Mouse (Mus musculus) lung, postnatal 36 days (tissue): ENCODE results near the gene Gm20388.
A peak's percentile ranks its signal among the peaks of the same experiment; 100 is the strongest.

ENCODE experiments used
- DNase-seq: peaks from one replicate; pipeline ENCODE4 v3.0.0; 2022; ENCODE audit warnings: mixed read lengths

Gm20388 gene

DNA sequence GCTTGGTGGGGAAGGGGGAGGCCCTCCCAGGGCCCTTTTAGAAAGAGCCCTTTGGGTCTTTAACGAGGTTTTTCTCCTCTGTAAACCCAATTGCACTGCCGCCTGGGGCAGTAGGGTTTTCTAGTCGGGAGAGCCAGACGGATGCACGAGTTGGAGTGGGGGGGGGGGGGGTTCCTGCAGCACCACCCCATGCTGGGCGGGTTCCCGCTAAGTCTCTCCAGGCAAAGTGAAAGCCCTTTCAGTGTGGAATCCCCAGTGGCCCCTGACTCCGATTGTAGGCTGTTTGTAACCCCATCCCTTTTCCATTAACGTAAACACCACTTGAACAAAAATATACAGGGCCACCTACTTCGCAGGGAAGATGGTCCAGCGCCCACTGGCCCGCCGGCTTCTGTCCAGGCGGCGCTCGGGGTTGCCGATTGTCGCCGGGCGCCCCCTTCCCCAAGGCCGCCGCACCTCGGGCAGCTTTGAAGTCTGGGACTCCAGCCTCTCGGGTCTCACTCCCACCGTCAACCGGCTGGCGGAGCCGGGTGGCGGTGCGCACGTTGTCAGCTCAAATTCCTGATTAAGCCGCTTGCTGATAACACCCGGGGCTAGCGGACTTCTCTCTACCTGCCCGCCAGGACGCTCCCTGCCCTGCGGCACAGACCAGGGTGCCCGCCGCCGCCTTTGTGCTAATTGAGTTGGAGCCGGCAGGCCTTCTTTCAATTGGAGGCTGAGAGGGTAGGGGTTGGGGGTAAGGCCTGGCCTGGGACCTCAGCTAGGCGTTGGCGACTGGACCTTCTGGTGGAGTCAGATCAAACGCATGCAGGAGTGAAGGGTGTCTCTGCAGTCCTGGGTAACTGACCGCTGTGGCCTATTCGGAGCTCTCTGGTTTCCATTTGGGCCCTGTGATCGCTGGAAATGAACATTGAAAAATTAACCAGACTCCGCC is 1162.8 kb downstream of the Gm20388 start:
- no peak for DNase-seq

DNA sequence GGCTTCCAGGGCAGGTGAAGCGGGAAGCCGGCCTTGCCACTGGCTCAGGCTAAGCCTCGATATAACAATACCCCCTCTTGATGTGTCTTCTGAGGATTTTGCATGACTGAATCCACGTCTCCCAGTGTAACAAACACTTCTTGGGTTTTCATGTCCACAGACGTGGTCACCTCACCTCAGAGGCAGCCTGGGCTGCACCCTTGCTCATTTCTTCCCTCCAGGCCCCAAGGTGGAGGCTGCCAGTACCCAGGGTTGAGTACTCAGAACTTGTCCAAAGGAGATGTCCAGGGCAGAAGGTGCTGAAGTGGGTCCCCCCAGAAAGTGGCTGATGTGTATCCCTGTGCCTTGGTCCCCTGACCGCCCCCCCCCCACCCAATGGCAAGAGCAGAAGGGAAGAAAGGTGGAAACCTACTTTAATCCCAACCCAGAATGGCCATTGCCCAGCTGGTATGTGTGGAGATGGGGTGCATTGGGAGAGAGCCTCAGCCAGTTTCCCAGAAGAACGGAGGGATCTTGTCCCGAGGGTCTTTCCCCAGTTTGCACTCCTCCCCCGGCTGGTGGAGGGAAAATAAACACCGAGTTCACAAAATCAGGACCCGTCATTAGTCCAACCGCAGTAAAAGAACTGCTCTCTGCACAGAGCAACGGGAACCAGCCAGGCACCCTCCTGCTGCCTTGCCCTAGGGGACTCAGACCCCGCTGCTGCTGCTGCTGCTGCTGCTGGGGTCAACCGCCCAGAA is 1163.6 kb downstream of the Gm20388 start:
- DNase-seq: no peak

DNA sequence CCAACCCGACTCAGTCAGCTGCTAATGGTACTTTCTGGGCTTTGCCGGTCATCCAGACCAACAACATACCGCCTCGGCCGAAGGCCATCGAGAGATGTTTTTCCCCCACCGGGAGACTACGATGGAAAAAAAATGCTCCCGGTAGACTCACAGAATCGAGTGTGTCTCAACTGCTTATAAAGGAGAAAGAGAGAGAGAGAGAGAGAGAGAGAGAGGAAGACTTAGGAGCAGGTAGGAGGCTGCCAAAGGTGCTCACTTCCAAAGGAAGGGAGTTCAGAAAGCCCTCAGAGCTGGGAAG is 1164.2 kb downstream of the Gm20388 start:
- no peak for DNase-seq

DNA sequence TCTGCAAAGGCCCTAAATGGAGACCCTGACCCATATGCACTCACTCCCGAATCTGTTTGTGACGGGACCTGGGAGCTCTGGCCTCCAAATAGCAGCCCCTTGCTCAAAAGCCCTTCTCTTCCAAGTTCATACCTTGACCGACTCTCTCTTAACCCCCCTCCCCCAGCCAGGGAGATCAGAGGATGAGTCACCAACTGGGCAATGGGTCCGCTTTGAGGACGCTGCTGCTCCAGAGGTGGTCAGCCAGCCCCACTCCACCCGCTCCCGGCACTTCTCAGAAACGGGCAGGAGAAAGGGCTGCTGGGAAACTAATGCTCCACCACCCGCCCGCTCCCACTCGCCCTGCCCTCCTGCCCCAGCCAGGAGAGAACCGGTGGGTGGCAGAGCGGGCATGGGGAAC is 1165.3 kb downstream of the Gm20388 start:
- DNase-seq: no peak

DNA sequence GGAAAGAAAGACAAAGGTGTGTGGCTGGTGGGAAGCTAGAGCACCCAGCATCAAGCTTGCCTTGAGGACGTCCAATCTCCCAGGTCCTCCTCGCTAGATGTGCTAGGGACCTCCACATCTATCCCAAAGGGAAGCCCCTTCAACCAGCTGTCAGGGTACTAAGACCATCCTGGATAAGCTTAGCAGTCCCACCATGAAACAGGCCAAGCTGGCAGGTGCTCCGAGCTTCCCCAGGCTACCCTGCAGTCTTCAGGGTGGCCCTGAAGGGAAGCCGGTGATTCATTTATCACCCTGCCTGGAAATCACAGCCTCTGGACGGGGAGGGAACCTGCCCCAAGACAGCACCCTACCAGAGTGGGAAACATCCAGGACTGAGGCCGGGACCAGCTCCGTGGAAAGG is 1165.9 kb downstream of the Gm20388 start:
- no peak for DNase-seq

DNA sequence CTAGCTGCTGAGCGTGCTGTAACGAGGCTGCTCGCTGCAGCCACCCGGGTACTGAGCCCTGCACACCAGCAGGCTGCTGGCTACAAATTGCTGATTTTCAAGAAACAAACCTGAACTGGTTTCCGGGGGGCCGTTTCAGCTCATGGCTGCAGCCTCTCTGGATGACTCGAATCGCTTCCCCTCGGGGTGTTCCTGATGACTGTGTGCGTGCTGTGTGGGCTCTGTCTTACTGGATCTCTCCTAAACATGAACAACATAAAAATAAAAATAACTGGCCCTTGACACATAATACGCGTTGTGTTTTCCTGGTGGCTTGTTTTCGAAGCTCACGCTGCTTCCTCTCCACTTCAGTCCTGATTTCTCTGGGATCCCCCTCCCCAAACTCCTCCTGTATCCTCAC is 1168.1 kb downstream of the Gm20388 start:
- no peak for DNase-seq

DNA sequence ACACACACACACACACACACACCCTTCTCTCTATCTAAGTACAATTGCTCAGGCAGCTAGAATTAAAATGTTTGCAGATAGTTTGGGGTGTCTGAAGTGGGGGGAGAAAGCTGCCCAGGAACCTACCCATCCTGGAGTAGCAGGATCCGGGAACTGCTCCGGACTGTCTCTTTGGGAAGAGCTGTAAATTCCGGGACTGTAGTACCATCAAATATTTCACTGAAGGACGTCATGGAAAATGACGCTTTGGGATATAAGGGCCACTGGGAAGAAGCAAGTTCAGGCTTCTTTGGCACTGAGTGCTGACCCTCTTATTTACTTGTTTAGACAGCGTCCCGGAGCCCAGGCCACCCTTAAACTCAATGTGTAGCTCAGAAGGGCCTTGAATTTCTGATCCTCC is 1168.6 kb downstream of the Gm20388 start:
- DNase-seq: no peak

DNA sequence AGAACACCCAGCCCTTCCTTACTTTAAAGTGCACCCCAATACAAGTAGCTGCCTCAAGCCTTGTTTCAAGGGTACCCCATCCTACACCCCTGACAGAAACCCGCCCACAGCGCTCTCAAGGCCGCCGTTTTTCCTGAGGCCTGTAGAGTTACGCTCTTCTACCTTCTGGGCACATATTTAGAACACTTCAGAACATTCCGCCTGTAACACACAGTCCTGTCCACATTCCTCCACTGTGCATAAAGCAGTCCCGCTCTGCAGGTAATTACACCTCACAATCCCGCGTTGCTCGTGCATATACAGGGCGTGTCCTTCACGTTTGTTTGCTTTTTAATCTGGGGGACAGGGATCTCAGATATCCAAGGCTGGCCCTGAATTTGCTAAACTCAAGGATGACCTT is 1169.3 kb downstream of the Gm20388 start:
- no peak for DNase-seq

DNA sequence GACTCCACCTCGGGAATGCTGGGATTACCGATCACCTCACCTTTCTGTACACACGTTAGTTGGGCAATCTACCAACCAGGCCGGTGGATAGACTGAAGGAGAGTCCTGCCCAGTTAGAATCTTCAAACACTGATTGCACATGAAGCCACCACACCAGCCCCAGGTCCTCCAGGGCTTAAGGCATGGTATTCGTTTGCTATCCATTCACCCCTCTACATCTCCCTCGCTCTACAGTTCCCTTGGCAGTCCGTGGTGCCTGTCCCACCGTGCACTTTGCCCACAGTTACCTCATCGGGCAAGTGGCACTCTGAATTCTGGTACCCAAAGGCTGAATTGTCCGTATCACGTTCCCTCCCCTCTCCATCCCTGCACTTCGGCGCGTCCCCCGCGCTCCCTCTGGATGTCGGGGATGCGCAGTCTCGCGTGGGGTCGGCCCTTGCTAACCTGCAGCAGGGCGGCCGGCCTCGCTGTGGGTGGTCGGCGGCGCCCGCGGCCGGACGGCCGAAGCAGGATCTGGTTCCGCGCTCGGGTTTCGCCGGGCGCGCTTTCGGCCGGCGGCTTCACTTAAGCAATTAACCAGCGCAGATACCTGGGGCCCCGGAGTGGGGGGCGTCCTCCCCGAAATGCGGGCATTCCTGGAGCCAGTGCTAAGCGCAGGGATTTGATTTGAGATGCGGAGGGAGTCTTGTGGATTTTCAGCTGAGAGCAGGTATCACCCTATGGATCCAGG is 1169.9 kb downstream of the Gm20388 start:
- no peak for DNase-seq

DNA sequence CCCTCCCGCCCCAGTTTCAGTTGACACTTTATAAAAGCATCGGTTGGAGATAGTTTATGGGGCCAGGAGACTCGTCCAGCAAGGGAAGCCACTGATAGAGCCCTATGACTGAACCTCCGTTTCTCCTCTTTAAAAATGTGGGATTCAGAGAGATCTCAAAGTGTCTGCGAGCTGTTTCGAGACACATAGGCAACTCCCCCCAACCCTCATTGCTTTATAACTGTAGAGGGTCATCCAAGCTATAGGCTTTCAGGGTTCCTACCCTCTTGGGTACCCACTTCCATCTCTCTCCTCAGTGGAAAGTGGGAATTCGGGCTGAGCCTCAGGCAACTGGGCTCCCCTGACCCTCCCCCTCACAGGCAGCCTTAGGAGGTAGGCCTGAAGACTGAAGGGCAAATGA is 1170.8 kb downstream of the Gm20388 start:
- no peak for DNase-seq

DNA sequence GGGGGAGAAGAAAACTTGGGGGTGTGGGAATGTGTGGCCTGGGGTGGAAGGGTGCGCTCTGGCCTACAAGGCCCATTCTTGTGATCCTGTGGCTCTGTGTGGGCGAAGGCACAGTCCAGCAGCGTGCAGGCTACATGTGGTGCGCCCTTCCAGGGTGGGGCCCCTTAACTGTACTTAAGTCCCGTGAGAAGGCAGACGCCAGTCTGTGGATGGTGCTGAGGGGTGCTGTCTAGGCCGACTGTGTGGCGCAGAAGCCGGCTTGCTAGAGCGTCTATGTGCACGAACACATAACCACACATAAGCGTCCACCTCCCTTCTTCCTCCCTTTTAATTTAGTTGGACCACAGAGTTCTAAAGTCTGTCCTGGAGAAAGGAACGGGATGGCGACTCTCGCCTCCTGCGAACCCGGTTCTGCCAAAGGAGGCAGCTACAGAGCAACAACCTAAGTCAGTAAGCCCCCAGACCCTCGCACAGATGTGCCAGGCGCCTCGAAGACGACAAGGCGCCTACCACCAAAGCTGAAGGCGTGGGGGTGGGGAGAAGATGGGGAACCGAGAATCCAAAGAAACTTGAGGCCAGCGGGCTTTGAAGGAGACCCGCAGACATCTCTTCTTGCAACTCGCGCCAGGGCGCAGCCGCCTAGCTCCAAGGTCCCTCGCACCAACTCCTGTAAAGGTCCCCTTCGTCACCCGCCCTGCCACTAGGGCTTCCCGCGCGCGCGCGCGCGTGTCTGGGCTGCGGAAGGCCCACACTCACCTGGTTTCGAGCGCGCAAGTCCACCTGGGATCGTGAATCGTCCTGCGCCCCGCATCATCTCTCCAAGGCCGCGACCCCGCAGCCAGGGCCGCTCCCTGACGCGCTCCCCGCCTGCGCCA is 1171.8 kb downstream of the Gm20388 start:
- DNase-seq: no peak

DNA sequence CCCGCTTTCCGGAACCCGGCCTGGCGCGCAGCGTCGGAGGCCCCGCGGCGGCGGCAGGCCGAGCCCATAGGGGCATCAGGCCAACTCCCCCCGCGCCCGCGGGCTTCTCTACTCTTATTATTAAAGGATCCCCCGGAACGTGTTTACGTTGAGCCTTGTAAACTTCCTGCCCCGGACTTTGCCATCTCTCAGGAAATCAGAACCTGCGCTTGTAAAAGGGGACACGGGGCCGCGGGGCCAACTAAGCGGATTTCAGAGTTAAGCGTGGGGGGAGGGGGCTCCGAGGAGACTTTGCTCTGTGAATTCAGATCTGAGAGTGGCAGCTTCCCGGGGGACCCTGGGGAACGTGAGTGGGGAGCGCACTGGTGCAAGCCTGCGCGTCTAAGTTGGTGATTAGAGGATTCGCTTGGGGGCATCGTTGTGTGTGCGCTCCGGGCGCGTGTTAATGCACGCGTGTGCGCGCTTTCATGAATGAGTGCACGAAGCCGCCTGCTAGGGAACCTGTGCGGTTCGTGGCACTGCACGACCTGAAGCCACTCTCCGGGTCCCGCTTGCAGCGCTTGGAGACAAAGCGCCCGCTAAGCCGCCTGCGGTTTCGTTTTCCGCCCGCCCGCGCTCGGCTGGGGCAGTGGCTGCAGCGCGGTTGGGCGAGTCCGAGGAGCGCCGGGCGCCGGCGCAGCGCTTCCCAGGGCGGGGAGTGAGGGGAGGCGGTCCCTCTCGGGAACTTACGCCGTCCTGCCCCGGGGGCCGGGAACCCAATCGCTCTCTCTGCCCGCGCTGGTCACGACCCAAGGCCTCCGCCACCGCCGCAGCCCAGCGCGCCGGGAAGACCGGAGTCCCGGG is 1172.7 kb downstream of the Gm20388 start:
- peak; percentile 90 for DNase-seq

DNA sequence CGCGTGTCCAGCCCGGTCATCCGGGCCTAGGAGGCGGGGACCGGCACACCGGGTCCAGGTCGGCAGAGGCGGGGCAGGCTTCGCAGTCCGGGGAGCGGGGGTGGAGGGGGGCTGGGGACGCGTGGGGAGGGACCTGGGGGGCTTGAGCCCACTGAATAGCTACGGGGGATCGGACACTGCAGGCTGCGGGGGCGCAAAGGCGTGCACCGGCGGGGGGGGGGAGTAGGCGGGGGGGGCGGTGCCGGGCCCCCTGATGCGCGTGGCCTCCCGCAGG is 1173.2 kb downstream of the Gm20388 start:
- no peak for DNase-seq

DNA sequence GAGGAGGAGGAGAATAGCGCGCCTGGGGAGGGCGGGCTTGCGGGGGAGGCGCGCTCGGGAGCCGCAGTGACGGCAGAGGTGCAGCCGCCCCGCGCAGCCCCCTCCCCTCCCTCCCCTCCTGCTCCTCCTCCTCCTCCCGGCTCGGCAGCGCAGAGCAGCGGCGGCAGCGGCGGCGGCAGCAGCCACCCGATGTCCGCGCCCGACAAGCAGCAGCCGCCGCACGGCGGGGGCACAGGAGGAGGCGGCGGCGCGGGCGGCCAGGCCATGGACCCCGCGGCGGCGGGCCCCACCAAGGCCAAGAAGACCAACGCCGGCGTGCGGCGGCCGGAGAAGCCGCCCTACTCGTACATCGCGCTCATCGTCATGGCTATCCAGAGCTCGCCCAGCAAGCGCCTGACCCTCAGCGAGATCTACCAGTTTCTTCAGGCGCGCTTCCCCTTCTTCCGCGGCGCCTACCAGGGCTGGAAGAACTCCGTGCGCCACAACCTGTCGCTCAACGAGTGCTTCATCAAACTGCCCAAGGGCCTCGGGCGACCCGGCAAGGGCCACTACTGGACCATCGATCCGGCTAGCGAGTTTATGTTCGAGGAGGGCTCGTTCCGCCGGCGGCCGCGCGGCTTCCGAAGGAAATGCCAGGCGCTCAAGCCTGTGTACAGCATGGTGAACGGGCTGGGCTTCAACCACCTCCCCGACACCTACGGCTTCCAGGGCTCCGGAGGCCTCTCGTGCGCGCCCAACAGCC is 1173.7 kb downstream of the Gm20388 start, which contains the start of gene Foxf1:
Gene Foxf1, plus strand, starts transcription at position 177 of the 742 bp plus-strand sequence.
- peak; percentile 75 for DNase-seq

DNA sequence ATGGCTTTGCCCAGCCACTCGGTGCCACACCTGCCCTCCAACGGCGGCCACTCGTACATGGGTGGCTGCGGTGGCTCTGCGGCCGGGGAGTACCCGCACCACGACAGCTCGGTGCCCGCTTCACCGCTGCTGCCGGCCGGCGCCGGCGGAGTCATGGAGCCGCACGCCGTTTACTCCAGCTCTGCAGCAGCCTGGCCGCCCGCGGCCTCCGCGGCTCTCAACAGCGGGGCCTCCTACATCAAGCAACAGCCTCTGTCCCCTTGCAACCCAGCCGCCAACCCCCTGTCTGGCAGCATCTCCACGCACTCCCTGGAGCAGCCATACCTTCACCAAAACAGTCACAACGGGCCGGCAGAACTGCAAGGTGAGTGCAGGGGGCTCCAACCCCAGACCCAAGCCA is 1174.4 kb downstream of the Gm20388 start:
- DNase-seq: no peak

DNA sequence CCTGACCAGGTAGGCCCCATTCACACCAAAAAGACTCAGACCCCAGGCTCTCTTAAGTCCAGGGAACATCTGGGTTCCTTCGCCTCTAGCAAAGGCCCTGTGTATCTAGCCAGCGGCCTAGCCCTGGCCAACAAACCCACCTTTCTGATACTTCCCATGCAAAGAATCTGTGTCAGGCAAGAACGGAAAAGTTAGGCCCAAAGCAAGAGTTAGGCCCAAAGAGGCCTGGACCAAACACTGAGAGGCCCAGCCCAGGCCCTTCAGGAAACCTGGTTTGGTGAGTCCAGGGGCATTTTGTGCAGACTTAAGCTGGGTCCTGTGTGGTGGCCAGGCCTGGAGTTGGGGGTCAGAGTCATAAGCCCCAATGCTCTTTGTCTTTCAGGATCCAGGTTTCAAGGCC is 1174.9 kb downstream of the Gm20388 start:
- no peak for DNase-seq

DNA sequence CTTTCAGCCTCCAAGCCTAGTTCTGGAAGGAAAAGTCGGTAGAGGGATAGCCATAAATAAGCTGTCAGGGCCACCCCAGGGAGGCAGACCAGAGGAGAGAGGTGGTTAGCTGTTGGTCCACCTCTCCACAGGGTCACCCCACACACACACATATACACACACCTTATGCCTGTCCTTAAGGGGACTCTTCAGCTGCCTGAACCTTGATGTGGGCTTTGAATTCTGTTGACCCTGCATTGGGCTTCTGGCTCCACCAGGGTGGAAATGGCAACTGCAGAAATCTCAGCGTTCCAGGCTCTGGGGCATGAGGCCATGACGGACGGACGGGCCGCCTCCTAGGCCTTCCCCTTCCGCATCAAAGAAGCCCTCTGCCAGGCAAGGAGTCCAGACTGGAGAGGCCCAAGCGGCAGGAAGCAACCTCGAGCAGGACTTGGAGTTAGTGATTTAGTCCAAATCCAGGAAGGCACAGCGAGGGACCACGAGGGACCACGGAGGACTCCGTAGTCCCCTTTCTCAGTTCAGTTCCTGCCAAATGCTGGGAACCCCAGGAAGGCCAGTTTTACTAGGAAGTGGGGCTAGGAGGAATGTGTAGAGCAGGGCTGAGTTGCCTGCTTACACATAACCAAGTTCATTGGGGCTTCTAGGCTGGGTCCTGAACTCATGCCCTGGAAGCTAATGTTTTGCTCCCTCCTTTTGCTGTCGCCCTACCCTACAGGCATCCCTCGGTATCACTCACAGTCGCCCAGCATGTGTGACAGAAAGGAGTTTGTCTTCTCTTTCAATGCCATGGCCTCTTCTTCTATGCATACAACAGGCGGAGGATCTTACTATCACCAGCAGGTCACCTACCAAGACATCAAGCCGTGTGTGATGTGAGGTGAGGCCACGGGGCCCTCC is 1175.6 kb downstream of the Gm20388 start:
- DNase-seq: no peak

DNA sequence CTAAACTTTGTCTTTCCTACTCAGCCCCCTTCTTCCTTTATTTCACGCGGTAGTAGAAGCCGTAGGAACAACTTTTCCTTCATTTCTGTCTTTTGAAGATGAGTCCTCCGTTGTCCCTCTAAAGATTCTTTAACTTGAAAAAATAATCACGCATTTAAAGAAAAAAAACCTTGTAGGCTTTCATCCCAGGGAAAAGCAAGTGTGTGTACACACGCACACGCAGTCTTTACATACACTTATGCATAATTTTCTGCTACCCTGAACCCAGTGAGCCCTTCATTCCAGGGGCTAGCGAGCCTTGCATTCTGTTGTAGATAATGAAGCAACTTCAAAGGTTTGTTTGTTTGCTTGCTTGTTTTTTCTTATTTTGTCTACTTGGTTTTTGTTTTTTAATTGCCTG is 1177.6 kb downstream of the Gm20388 start:
- DNase-seq: no peak

DNA sequence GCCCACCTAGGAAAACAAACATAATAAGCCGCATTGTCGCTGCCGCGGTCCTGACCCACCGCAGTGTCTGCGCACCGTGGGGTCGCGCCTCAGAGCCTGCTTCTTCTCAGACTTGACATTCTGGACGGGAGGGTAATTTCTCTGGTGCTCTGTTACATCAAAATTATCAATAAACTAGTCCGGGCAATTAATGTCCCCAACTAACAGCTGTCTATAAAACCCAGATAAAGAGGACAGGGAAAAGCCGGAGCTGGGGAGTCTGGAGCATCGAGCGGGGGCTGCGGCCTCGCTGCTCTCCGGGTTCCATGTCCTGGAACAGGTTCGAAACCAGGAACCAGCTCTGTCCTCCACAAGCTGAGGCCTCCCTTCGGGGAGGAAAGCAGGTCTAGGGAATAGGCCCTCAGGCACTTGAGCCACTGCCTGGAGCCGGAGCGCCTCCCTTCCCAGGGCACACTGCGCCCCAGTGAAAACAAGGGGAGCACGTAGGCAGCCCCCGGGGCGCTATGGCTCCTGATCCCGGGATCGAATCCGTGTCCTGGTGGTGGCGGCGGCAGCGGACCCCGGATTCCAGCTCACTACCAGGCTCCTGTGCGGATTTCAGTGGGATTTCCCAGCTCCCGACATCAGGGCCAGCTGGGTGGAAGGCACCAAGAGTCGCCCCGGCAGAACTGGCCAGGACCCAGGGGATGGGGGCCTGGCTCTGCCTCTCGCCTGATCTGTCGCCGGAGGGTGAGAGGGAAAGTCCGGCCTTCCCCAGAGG is 1178.4 kb downstream of the Gm20388 start:
- no peak for DNase-seq
